Mouse (Mus musculus): ENCODE measurements around the gene Kri1. TPM values are rescaled to one million over a fixed set of nuclear protein-coding genes. Genes with fewer than 3 reads are reported as not detected.

Gene Kri1
- polyA plus RNA-seq, 1 experiment from 2014 or later: 15.6 TPM

Other genes starting within 250 kb of the Kri1 start
- gene Zglp1, start 220.9 kb downstream of the Kri1 start, polyA plus RNA-seq (2014; fragmentation: Nextera tagmentation; extraction: Ambion mirVana): 1.0 and 2.0 TPM in 2 replicates
- 1.2 and 2.4 TPM in 2 replicates for gene Gm49373, start 214.9 kb downstream of the Kri1 start, polyA plus RNA-seq (2014; fragmentation: Nextera tagmentation; extraction: Ambion mirVana)
- 67.0 and 72.0 TPM in 2 replicates for gene Fdx1l, start 214.4 kb downstream of the Kri1 start, polyA plus RNA-seq (2014; fragmentation: Nextera tagmentation; extraction: Ambion mirVana)
- 0.95 and 1.6 TPM in 2 replicates for gene Gm38431, start 196.0 kb downstream of the Kri1 start, polyA plus RNA-seq (2014; fragmentation: Nextera tagmentation; extraction: Ambion mirVana)
- 35.2 and 37.6 TPM in 2 replicates for gene Raver1, start 196.0 kb downstream of the Kri1 start, polyA plus RNA-seq (2014; fragmentation: Nextera tagmentation; extraction: Ambion mirVana)
- gene Tyk2, start 156.7 kb downstream of the Kri1 start, polyA plus RNA-seq (2014; fragmentation: Nextera tagmentation; extraction: Ambion mirVana): 7.3 and 8.4 TPM in 2 replicates
- 192 and 215 TPM in 2 replicates for gene Cdc37, start 138.0 kb downstream of the Kri1 start, polyA plus RNA-seq (2014; fragmentation: Nextera tagmentation; extraction: Ambion mirVana)
- 28.8 and 35.5 TPM in 2 replicates for gene Pde4a, start 122.3 kb downstream of the Kri1 start, polyA plus RNA-seq (2014; fragmentation: Nextera tagmentation; extraction: Ambion mirVana)
- gene Keap1, start 48.6 kb downstream of the Kri1 start, polyA plus RNA-seq (2014; fragmentation: Nextera tagmentation; extraction: Ambion mirVana): 39.3 and 43.6 TPM in 2 replicates
- 3.9 and 4.1 TPM in 2 replicates for gene S1pr5, start 39.5 kb downstream of the Kri1 start, polyA plus RNA-seq (2014; fragmentation: Nextera tagmentation; extraction: Ambion mirVana)
- 38.1 and 46.9 TPM in 2 replicates for gene Atg4d, start 22.7 kb downstream of the Kri1 start, polyA plus RNA-seq (2014; fragmentation: Nextera tagmentation; extraction: Ambion mirVana)
- 107 and 112 TPM in 2 replicates for gene Cdkn2d, start 3.4 kb upstream of the Kri1 start, polyA plus RNA-seq (2014; fragmentation: Nextera tagmentation; extraction: Ambion mirVana)
- gene Ap1m2, start 24.4 kb upstream of the Kri1 start, polyA plus RNA-seq (2014; fragmentation: Nextera tagmentation; extraction: Ambion mirVana): 1.8 and 2.2 TPM in 2 replicates
- 58.4 and 62.3 TPM in 2 replicates for gene Slc44a2, start 32.7 kb upstream of the Kri1 start, polyA plus RNA-seq (2014; fragmentation: Nextera tagmentation; extraction: Ambion mirVana)
- gene Ilf3, start 79.9 kb upstream of the Kri1 start, polyA plus RNA-seq (2014; fragmentation: Nextera tagmentation; extraction: Ambion mirVana): 188 and 201 TPM in 2 replicates
- gene Qtrt1, start 123.9 kb upstream of the Kri1 start, polyA plus RNA-seq (2014; fragmentation: Nextera tagmentation; extraction: Ambion mirVana): 39.3 and 39.7 TPM in 2 replicates
- gene Dnm2, start 136.9 kb upstream of the Kri1 start, polyA plus RNA-seq (2014; fragmentation: Nextera tagmentation; extraction: Ambion mirVana): 58.3 and 60.7 TPM in 2 replicates
- gene Tmed1, start 222.3 kb upstream of the Kri1 start, polyA plus RNA-seq (2014; fragmentation: Nextera tagmentation; extraction: Ambion mirVana): 46.3 and 51.1 TPM in 2 replicates
- 0.99 and 2.0 TPM in 2 replicates for gene AB124611, start 238.2 kb upstream of the Kri1 start, polyA plus RNA-seq (2014; fragmentation: Nextera tagmentation; extraction: Ambion mirVana)